9 mouse cellular contexts compared by ENCODE assay signal in genomic region chr7:61877311-61878065, GRCm38 (mm10).
A peak's percentile ranks its signal among the peaks of the same experiment; 100 is the strongest.
DNase-seq lines count a peak whose midpoint lies in the region; ATAC-seq and TF ChIP-seq lines count a peak whose summit lies in the region.
"Had no signal": no experiment of that assay in that cellular context is flagged by ENCODE, and none has a peak within 500 bp of the region (broad histone marks: within the 10 kb centered on the region; RNA-seq: fewer than 3 reads in every experiment).

No protein-coding gene starts in this region.

- H3K9ac ChIP-seq in hindbrain, embryonic 11.5 days (ENCODE audit: low read depth, low read length): no peak overlapping the region
- H3K9ac ChIP-seq in hindbrain, postnatal 0 days (replicated peaks; ENCODE audit: low read length): no peak overlapping the region
- no peak overlapping the region for H3K9ac ChIP-seq in limb, embryonic 12.5 days (replicated peaks)

- H3K36me3 ChIP-seq in hindbrain, embryonic 11.5 days (ENCODE audit: control insufficient read depth, insufficient read depth, low read length): no peaks in the 10 kb centered on the region
- no peaks in the 10 kb centered on the region for H3K36me3 ChIP-seq in hindbrain, embryonic 10.5 days
- no peaks in the 10 kb centered on the region for H3K36me3 ChIP-seq in hindbrain, postnatal 0 days (ENCODE audit: insufficient read depth, low read length)
- H3K36me3 ChIP-seq in limb, embryonic 12.5 days: no peaks in the 10 kb centered on the region

- DNase-seq in hindbrain, embryonic 11.5 days (ENCODE audit: low spot score): peak; percentile 1
- no peak for DNase-seq in hindbrain, embryonic 10.5 days (ENCODE audit: low spot score)
- DNase-seq in cerebellum, postnatal 14 days: peak; percentile 78 to 79
- DNase-seq in hindbrain, postnatal 0 days (ENCODE audit: low spot score): peak; percentile 86
- DNase-seq in telencephalon, adult 2 months (ENCODE audit: low read depth, low spot score): peak; percentile 93
- no peak for DNase-seq in heart, adult 11 months
- DNase-seq in heart, postnatal 4 days: no peak

- 46% methylated on average over 2 of the region's 2 CpGs for WGBS in hindbrain, embryonic 11.5 days
- 65% methylated on average over 2 of the region's 2 CpGs for WGBS in hindbrain, embryonic 10.5 days
- WGBS in hindbrain, postnatal 0 days: 45% methylated on average over 2 of the region's 2 CpGs
- WGBS in limb, embryonic 12.5 days: 52% methylated on average over 2 of the region's 2 CpGs

- no peaks in the 10 kb centered on the region for H3K9me3 ChIP-seq in hindbrain, embryonic 11.5 days (ENCODE audit: control insufficient read depth, low read length)
- peaks cover 20% of the 10 kb centered on the region for H3K9me3 ChIP-seq in hindbrain, embryonic 10.5 days
- H3K9me3 ChIP-seq in hindbrain, postnatal 0 days (ENCODE audit: low read length): no peaks in the 10 kb centered on the region
- 0 out of 2 replicates have a peak, but pooled peaks cover 6% of the 10 kb centered on the region for H3K9me3 ChIP-seq in limb, embryonic 12.5 days

- H3K27me3 ChIP-seq in hindbrain, embryonic 11.5 days (ENCODE audit: control insufficient read depth, insufficient read depth, low read length): no peaks in the 10 kb centered on the region
- no peaks in the 10 kb centered on the region for H3K27me3 ChIP-seq in hindbrain, embryonic 10.5 days (ENCODE audit: insufficient read depth, poor library complexity, severe bottlenecking)
- H3K27me3 ChIP-seq in hindbrain, postnatal 0 days (ENCODE audit: insufficient read depth, low read length): no peaks in the 10 kb centered on the region
- no peaks in the 10 kb centered on the region for H3K27me3 ChIP-seq in limb, embryonic 12.5 days
- H3K27me3 ChIP-seq: CH12.LX had no signal

- ATAC-seq in hindbrain, embryonic 11.5 days (ENCODE audit: low FRiP score): peak; percentile 82
- ATAC-seq in hindbrain, postnatal 0 days: peak; percentile 98
- ATAC-seq in limb, embryonic 12.5 days (ENCODE audit: insufficient number of reproducible peaks, insufficient read depth, low FRiP score, low TSS enrichment, low read depth): peak; percentile 66; the same call in 1 of the 2 replicates

- no peak for TF ChIP-seq CTCF in hindbrain, postnatal 0 days (IDR thresholded peaks at IDR 0.05; ENCODE audit: low read depth)

- H3K27ac ChIP-seq in hindbrain, embryonic 11.5 days (ENCODE audit: low read depth, low read length): peak overlapping the region; percentile 47; the same call in 1 of the 2 replicates
- no peak overlapping the region for H3K27ac ChIP-seq in hindbrain, embryonic 10.5 days
- peak overlapping the region; percentile 82 for H3K27ac ChIP-seq in hindbrain, postnatal 0 days
- H3K27ac ChIP-seq in limb, embryonic 12.5 days: no peak overlapping the region

- no peak overlapping the region for H3K4me2 ChIP-seq in hindbrain, embryonic 11.5 days (replicated peaks; ENCODE audit: low read depth, low read length)
- peak overlapping the region; percentile 39; the same call in 1 of the 2 replicates for H3K4me2 ChIP-seq in hindbrain, postnatal 0 days (ENCODE audit: low read depth, low read length)
- H3K4me2 ChIP-seq in limb, embryonic 12.5 days: no peak overlapping the region

- H3K4me1 ChIP-seq in hindbrain, embryonic 11.5 days (replicated peaks; ENCODE audit: control insufficient read depth, insufficient read depth, low read length): no peaks in the 10 kb centered on the region
- no peaks in the 10 kb centered on the region for H3K4me1 ChIP-seq in hindbrain, embryonic 10.5 days (replicated peaks)
- H3K4me1 ChIP-seq in hindbrain, postnatal 0 days (ENCODE audit: insufficient read depth, low read length): no peaks in the 10 kb centered on the region
- no peaks in the 10 kb centered on the region for H3K4me1 ChIP-seq in limb, embryonic 12.5 days (replicated peaks)

- H3K4me3 ChIP-seq in hindbrain, embryonic 11.5 days (ENCODE audit: low read depth, low read length): no peak overlapping the region
- H3K4me3 ChIP-seq in hindbrain, embryonic 10.5 days: no peak overlapping the region
- no peak overlapping the region for H3K4me3 ChIP-seq in hindbrain, postnatal 0 days (ENCODE audit: low read length)
- H3K4me3 ChIP-seq in limb, embryonic 12.5 days (replicated peaks): no peak overlapping the region

Comparison
In these comparisons a context has a peak if more than half of its experiments do, and no peak if none do; other contexts are left out.
1. DNase-seq: peak in hindbrain, embryonic 11.5 days (single experiment), cerebellum, postnatal 14 days (2 of 2), hindbrain, postnatal 0 days (single experiment) and telencephalon, adult 2 months (single experiment); none in hindbrain, embryonic 10.5 days (single experiment), heart, adult 11 months (single experiment) and heart, postnatal 4 days (single experiment).
2. H3K27ac ChIP-seq: peak in hindbrain, embryonic 11.5 days (single experiment) and hindbrain, postnatal 0 days (single experiment); none in hindbrain, embryonic 10.5 days (single experiment) and limb, embryonic 12.5 days (single experiment).
3. Peak in every context shown above with its lines, with median percentiles within 50 percentile points of each other: ATAC-seq.